Mouse (Mus musculus) lung, embryonic 14.5 days (tissue): ENCODE data around the gene Wnk2. TPM values are rescaled to one million over a fixed set of nuclear protein-coding genes. Genes with fewer than 3 reads are reported as not detected.

Experiments
- ATAC-seq: fragments of 200-750 bp; cut with Nextera tagmentation; 2 replicates; pipeline ENCODE4 v1.8.0; 2017; ENCODE audit warnings: mild to moderate bottlenecking, moderate TSS enrichment, moderate library complexity; ENCODE audit not compliant: insufficient read depth
- DNase-seq: peaks from one replicate; pipeline ENCODE4 v3.0.0-alpha.2; 2015
- H3K27ac ChIP-seq: fragments of 300-500 bp; sonication (generic); 2 replicates; pipeline ENCODE4 v1.5.1; 2014; ENCODE audit warnings: low read depth, mild to moderate bottlenecking, moderate library complexity
- H3K27me3 ChIP-seq: fragments of 300-500 bp; sonication (generic); 2 replicates; pipeline ENCODE4 v1.6.1; 2014; ENCODE audit warnings: low read length, control low read depth; ENCODE audit not compliant: insufficient read depth
- H3K36me3 ChIP-seq: fragments of 300-500 bp; sonication (generic); 2 replicates; pipeline ENCODE4 v1.6.1; 2014; ENCODE audit warnings: control low read depth; ENCODE audit not compliant: insufficient read depth
- H3K4me1 ChIP-seq: fragments of 300-500 bp; sonication (generic); 2 replicates; pipeline ENCODE4 v1.6.1; 2014; ENCODE audit warnings: antibody characterized with exemption, control low read depth; ENCODE audit not compliant: insufficient read depth
- H3K4me2 ChIP-seq: fragments of 300-500 bp; sonication (generic); 2 replicates; pipeline ENCODE4 v1.6.1; 2014; ENCODE audit warnings: mild to moderate bottlenecking
- H3K4me3 ChIP-seq: fragments of 300-500 bp; sonication (generic); 2 replicates; pipeline ENCODE4 v1.5.1; 2014; ENCODE audit warnings: low read depth, low read length
- H3K9ac ChIP-seq: fragments of 300-500 bp; sonication (generic); 2 replicates; pipeline ENCODE4 v1.6.1; 2014
- H3K9me3 ChIP-seq: fragments of 300-500 bp; sonication (generic); 2 replicates; pipeline ENCODE4 v1.6.1; 2016; ENCODE audit warnings: low read depth, low read length, control low read depth
- CTCF ChIP-seq: IDR thresholded peaks from 2 replicates; pipeline ENCODE4 v1.5.1; 2016; ENCODE audit warnings: antibody characterized with exemption, low read depth
- WGBS: fragments of 180-500 bp; shearing (Covaris S2); extraction: QIAGEN DNeasy Blood & Tissue Kit; methylation state at CpG from one replicate; pipeline ENCODE4 v1.1.7; 2014; 5-methylcytosine and 5-hydroxymethylcytosine counted together
- polyA plus RNA-seq: library from polyadenylated mRNA; unstranded; fragments of >200 nt; fragmentation: Nextera tagmentation; extraction: Ambion mirVana; gene quantifications from 2 replicates; pipeline ENCODE4 v1.2.1, GENCODE M21; 2014

Gene Wnk2
- polyA plus RNA-seq, 1 experiment from 2014 or later, result 1.8 TPM

GRCm38 (mm10) chr13:48994903-48995302 is 152.9 kb downstream of the Wnk2 start:
- peak; percentile 44 for DNase-seq
- 27% methylated on average over 3 of the region's 3 CpGs for WGBS
- no peaks in the 10 kb centered on the region for H3K36me3 ChIP-seq
- no peak for TF ChIP-seq CTCF
- peak; percentile 58; the same call in 1 of the 2 replicates for ATAC-seq
- no peak overlapping the region for H3K27ac ChIP-seq
- no peak overlapping the region for H3K4me2 ChIP-seq
- H3K4me3 ChIP-seq, result no peak overlapping the region
- H3K9ac ChIP-seq, result no peak overlapping the region
- no peaks in the 10 kb centered on the region for H3K27me3 ChIP-seq
- H3K9me3 ChIP-seq, result no peaks in the 10 kb centered on the region
- no peaks in the 10 kb centered on the region for H3K4me1 ChIP-seq

- Histone ChIP-seq H3K9me3 (no peaks in the 10 kb centered on the region), H3K9ac (no peak overlapping the region), H3K27ac (no peak overlapping the region), H3K36me3 (no peaks in the 10 kb centered on the region), H3K4me2 (no peak overlapping the region), H3K27me3 (no peaks in the 10 kb centered on the region), H3K4me1 (no peaks in the 10 kb centered on the region), H3K4me3 (no peak overlapping the region)
- no peak for DNase-seq
- ATAC-seq, result no peak
- no peak for TF ChIP-seq CTCF
These were observed 154.9 kb downstream of the Wnk2 start for GRCm38 (mm10) chr13:48992914-48993313.

- WGBS, result 78% methylated on average over 2 of the region's 2 CpGs
- Histone ChIP-seq H3K27ac (no peak overlapping the region), H3K9ac (no peak overlapping the region), H3K4me2 (no peak overlapping the region), H3K4me1 (no peaks in the 10 kb centered on the region), H3K27me3 (no peaks in the 10 kb centered on the region), H3K9me3 (no peaks in the 10 kb centered on the region), H3K4me3 (no peak overlapping the region), H3K36me3 (no peaks in the 10 kb centered on the region)
- ATAC-seq, result no peak
- DNase-seq, result no peak
- no peak for TF ChIP-seq CTCF
These were observed 157.7 kb downstream of the Wnk2 start for GRCm38 (mm10) chr13:48990138-48990537.

Other genes starting within 250 kb of the Wnk2 start
- gene Fam120a, start 180.0 kb downstream of the Wnk2 start, polyA plus RNA-seq, result 37.0 and 37.7 TPM in 2 replicates
- gene Ninj1, start 39.5 kb upstream of the Wnk2 start, polyA plus RNA-seq, result 39.4 and 44.2 TPM in 2 replicates
- gene Card19, start 68.0 kb upstream of the Wnk2 start, polyA plus RNA-seq, result 46.8 and 47.9 TPM in 2 replicates
- gene Susd3, start 100.7 kb upstream of the Wnk2 start, polyA plus RNA-seq, result 1.7 and 3.3 TPM in 2 replicates
- 0.34 and 0.42 TPM in 2 replicates for gene Fgd3, start 172.3 kb upstream of the Wnk2 start, polyA plus RNA-seq
- gene Bicd2, start 193.6 kb upstream of the Wnk2 start, polyA plus RNA-seq, result 33.7 and 36.7 TPM in 2 replicates